Comparison of ENCODE assay signal across 19 mouse cellular contexts in genomic region chr9:47858778-47859395, GRCm38 (mm10).
DNase-seq lines count a peak whose midpoint lies in the region; ATAC-seq and TF ChIP-seq lines count a peak whose summit lies in the region.
"Had no signal": no experiment of that assay in that cellular context is flagged by ENCODE, and none has a peak within 500 bp of the region (broad histone marks: within the 10 kb centered on the region; RNA-seq: fewer than 3 reads in every experiment).

No protein-coding gene starts in this region.

- H3K4me1 ChIP-seq in kidney, postnatal 0 days (replicated peaks; ENCODE audit: insufficient read depth, low read length), result no peaks in the 10 kb centered on the region; the same call in 1 of the 2 replicates
- H3K4me1 ChIP-seq in embryonic facial prominence, embryonic 10.5 days, result peaks cover 38% of the 10 kb centered on the region
- peaks cover 22% of the 10 kb centered on the region for H3K4me1 ChIP-seq in forebrain, embryonic 16.5 days (replicated peaks; ENCODE audit: control insufficient read depth, insufficient read depth, low read length)
- H3K4me1 ChIP-seq: liver, embryonic 13.5 days had no signal

- TF ChIP-seq CTCF in kidney, postnatal 0 days (IDR thresholded peaks at IDR 0.05; ENCODE audit: low read depth), result no peak

- no peak for ATAC-seq in kidney, postnatal 0 days (replicated peaks; ENCODE audit: low FRiP score, low read depth)
- peak; percentile 51 for ATAC-seq in forebrain, embryonic 16.5 days
- ATAC-seq: intestine, postnatal 0 days had no signal

- no peaks in the 10 kb centered on the region for H3K27me3 ChIP-seq in kidney, postnatal 0 days (ENCODE audit: insufficient read depth, low read length)
- H3K27me3 ChIP-seq in embryonic facial prominence, embryonic 10.5 days (replicated peaks; ENCODE audit: low read depth, poor library complexity, severe bottlenecking), result 0 out of 2 replicates have a peak, but pooled peaks cover 4% of the 10 kb centered on the region
- no peaks in the 10 kb centered on the region for H3K27me3 ChIP-seq in forebrain, embryonic 16.5 days (replicated peaks; ENCODE audit: control insufficient read depth, insufficient read depth, low read length)
- H3K27me3 ChIP-seq: heart, embryonic 13.5 days; liver, embryonic 13.5 days; lung, embryonic 15.5 days; midbrain, embryonic 12.5 days had no signal

- no peaks in the 10 kb centered on the region for H3K9me3 ChIP-seq in kidney, postnatal 0 days (replicated peaks; ENCODE audit: low read length)
- H3K9me3 ChIP-seq in embryonic facial prominence, embryonic 10.5 days, result no peaks in the 10 kb centered on the region
- no peaks in the 10 kb centered on the region for H3K9me3 ChIP-seq in forebrain, embryonic 16.5 days (ENCODE audit: control insufficient read depth, low read length)
- H3K9me3 ChIP-seq: heart, embryonic 13.5 days; limb, embryonic 12.5 days; liver, embryonic 13.5 days; lung, embryonic 15.5 days; midbrain, embryonic 12.5 days had no signal

- 62% methylated on average over 10 of the region's 10 CpGs for WGBS in kidney, postnatal 0 days
- 80% methylated on average over 10 of the region's 10 CpGs for WGBS in embryonic facial prominence, embryonic 10.5 days
- 39% methylated on average over 10 of the region's 10 CpGs for WGBS in forebrain, embryonic 16.5 days

- no peak overlapping the region for H3K27ac ChIP-seq in kidney, postnatal 0 days
- H3K27ac ChIP-seq in embryonic facial prominence, embryonic 10.5 days (replicated peaks), result 0 out of 2 replicates have a peak overlapping the region, but pooled peaks have one; percentile 31
- peak overlapping the region; percentile 84 for H3K27ac ChIP-seq in forebrain, embryonic 16.5 days (ENCODE audit: low read length)
- H3K27ac ChIP-seq: heart, embryonic 13.5 days; limb, embryonic 12.5 days; liver, embryonic 13.5 days; lung, embryonic 15.5 days; midbrain, embryonic 12.5 days had no signal

- H3K36me3 ChIP-seq in kidney, postnatal 0 days (ENCODE audit: insufficient read depth, low read length), result no peaks in the 10 kb centered on the region
- H3K36me3 ChIP-seq in embryonic facial prominence, embryonic 10.5 days (replicated peaks), result peaks cover 6% of the 10 kb centered on the region
- H3K36me3 ChIP-seq in forebrain, embryonic 16.5 days (ENCODE audit: control insufficient read depth, insufficient read depth), result 0 out of 2 replicates have a peak, but pooled peaks cover 2% of the 10 kb centered on the region
- H3K36me3 ChIP-seq: heart, embryonic 13.5 days; limb, embryonic 12.5 days; liver, embryonic 13.5 days; lung, embryonic 15.5 days had no signal

- DNase-seq in kidney, postnatal 0 days (ENCODE audit: low spot score), result peak; percentile 59
- no peak for DNase-seq in kidney, postnatal 25 days
- no peak for DNase-seq in embryonic facial prominence, embryonic 10.5 days (ENCODE audit: low spot score)
- peak; percentile 70 for DNase-seq in retina, postnatal 1 day
- no peak for DNase-seq in frontal cortex, postnatal 36 days (ENCODE audit: low spot score in 2 of 2)
- no peak for DNase-seq in urinary bladder, adult 18-20 months (ENCODE audit: low spot score in 2 of 2)
- DNase-seq: cerebellum, adult 9-11 months; embryo, embryonic 11 days; heart, postnatal 36 days; kidney, postnatal 14 days; liver, embryonic 13.5 days; right cerebral cortex, postnatal 25 days; thymus, postnatal 4 days had no signal

- H3K4me2 ChIP-seq in kidney, postnatal 0 days (ENCODE audit: low read length), result no peak overlapping the region
- H3K4me2 ChIP-seq in forebrain, embryonic 16.5 days (ENCODE audit: low read length), result no peak overlapping the region
- H3K4me2 ChIP-seq: heart, embryonic 13.5 days; limb, embryonic 12.5 days; liver, embryonic 13.5 days; lung, embryonic 15.5 days; midbrain, embryonic 12.5 days had no signal

- H3K9ac ChIP-seq in kidney, postnatal 0 days (ENCODE audit: low read depth, low read length), result no peak overlapping the region
- H3K9ac ChIP-seq in forebrain, embryonic 16.5 days (replicated peaks; ENCODE audit: low read depth, low read length), result no peak overlapping the region; the same call in 1 of the 2 replicates
- H3K9ac ChIP-seq: heart, embryonic 13.5 days; limb, embryonic 12.5 days; liver, embryonic 13.5 days; lung, embryonic 15.5 days; midbrain, embryonic 12.5 days had no signal

- no peak overlapping the region for H3K4me3 ChIP-seq in kidney, postnatal 0 days (replicated peaks; ENCODE audit: low read depth, low read length)
- H3K4me3 ChIP-seq in embryonic facial prominence, embryonic 10.5 days, result no peak overlapping the region
- H3K4me3 ChIP-seq in forebrain, embryonic 16.5 days (replicated peaks; ENCODE audit: low read length), result no peak overlapping the region
- H3K4me3 ChIP-seq: heart, embryonic 13.5 days; limb, embryonic 12.5 days; liver, embryonic 13.5 days; lung, embryonic 15.5 days; midbrain, embryonic 12.5 days had no signal

Comparison
In these comparisons a context has a peak if more than half of its experiments do, and no peak if none do; other contexts are left out.
1. DNase-seq: peak in kidney, postnatal 0 days (single experiment) and retina, postnatal 1 day (single experiment); none in kidney, postnatal 25 days (0 of 2), embryonic facial prominence, embryonic 10.5 days (single experiment), frontal cortex, postnatal 36 days (0 of 2) and urinary bladder, adult 18-20 months (0 of 2).